In the genomic region with DNA sequence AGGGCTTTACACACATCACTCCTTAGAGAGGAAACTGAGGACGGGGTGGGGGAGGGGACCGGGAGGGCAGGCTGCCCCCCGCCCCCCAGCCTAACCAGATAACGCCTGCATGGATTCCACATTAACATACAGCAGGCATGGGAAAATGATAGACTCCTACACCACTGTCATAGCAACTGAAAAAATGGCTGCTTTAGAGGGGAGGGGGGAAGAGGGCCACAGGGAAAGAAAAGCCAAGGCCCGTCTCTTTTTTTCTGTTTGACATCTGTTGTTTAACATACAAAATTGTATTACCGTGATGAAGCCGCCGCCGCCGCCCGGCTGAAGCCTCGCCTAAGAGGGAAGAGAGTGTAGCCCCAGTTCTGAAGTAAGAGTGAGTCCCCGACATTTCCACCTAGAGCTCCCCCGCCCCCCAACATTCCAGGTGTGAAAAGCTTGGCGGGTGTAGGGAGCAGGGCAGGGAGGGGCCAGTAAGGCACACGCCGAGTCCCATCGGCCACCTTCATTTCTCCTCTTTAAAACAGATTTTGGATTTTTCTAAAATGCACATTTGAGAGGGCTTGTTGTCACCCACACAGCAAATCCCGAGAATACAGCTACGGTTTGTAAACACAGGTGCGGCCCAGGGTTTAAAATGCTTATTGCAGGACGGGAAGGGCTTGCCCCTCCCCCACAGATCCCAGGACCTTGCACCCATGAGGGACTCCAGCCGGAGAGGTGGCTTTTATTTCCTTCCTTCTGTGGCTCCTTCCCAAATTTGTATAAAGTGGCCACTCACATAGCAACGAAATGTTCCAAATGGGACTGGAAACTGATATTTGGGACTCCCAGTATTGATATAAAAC, we compare ENCODE assay signal across 7 mouse cellular contexts.
DNase-seq lines count a peak whose midpoint lies in the region; ATAC-seq and TF ChIP-seq lines count a peak whose summit lies in the region.

No protein-coding gene starts in this region.

- 5% methylated on average over 24 of the region's 24 CpGs for WGBS in thymus, adult 2 months
- 2% methylated on average over 24 of the region's 24 CpGs for WGBS in forebrain, embryonic 16.5 days
- 3% methylated on average over 24 of the region's 24 CpGs for WGBS in liver, postnatal 0 days (ENCODE audit: insufficient replicate concordance)

- intact Hi-C loops in gastrocnemius, postnatal 14 days (cut with DNase I; ENCODE audit: low total_unique reads): no loop called here

- H3K9me3 ChIP-seq in forebrain, embryonic 16.5 days (ENCODE audit: control insufficient read depth, low read length): no peaks in the 10 kb centered on the region
- no peaks in the 10 kb centered on the region for H3K9me3 ChIP-seq in liver, postnatal 0 days (ENCODE audit: low read length)

- H3K4me3 ChIP-seq in thymus, adult 2 months (ENCODE audit: control insufficient read depth, insufficient read depth, low read length): no peak overlapping the region
- H3K4me3 ChIP-seq in forebrain, embryonic 16.5 days (replicated peaks; ENCODE audit: low read length): peak overlapping the region; percentile 16
- peak overlapping the region; percentile 27 for H3K4me3 ChIP-seq in liver, postnatal 0 days (ENCODE audit: low read depth, low read length)

- peaks cover 17% of the 10 kb centered on the region for H3K27me3 ChIP-seq in thymus, adult 2 months (ENCODE audit: control insufficient read depth, insufficient read depth, low read length)
- H3K27me3 ChIP-seq in forebrain, embryonic 16.5 days (replicated peaks; ENCODE audit: control insufficient read depth, insufficient read depth, low read length): peaks cover 28% of the 10 kb centered on the region
- peaks cover 39% of the 10 kb centered on the region for H3K27me3 ChIP-seq in liver, postnatal 0 days (ENCODE audit: insufficient read depth, low read length)

- H3K4me1 ChIP-seq in thymus, adult 2 months (replicated peaks; ENCODE audit: control insufficient read depth, insufficient read depth, low read length): peaks cover 11% of the 10 kb centered on the region
- peaks cover 14% of the 10 kb centered on the region for H3K4me1 ChIP-seq in forebrain, embryonic 16.5 days (replicated peaks; ENCODE audit: control insufficient read depth, insufficient read depth, low read length)
- no peaks in the 10 kb centered on the region for H3K4me1 ChIP-seq in liver, postnatal 0 days (ENCODE audit: insufficient read depth)

- H3K36me3 ChIP-seq in thymus, adult 2 months (ENCODE audit: control insufficient read depth, insufficient read depth, low read length): no peaks in the 10 kb centered on the region
- no peaks in the 10 kb centered on the region for H3K36me3 ChIP-seq in forebrain, embryonic 16.5 days (ENCODE audit: control insufficient read depth, insufficient read depth)
- no peaks in the 10 kb centered on the region for H3K36me3 ChIP-seq in liver, postnatal 0 days (replicated peaks; ENCODE audit: insufficient read depth, low read length)

- H3K27ac ChIP-seq in thymus, adult 2 months (ENCODE audit: control insufficient read depth, insufficient read depth, low read length): no peak overlapping the region
- no peak overlapping the region for H3K27ac ChIP-seq in forebrain, embryonic 16.5 days (ENCODE audit: low read length)
- no peak overlapping the region for H3K27ac ChIP-seq in liver, postnatal 0 days (ENCODE audit: low read depth)

- H3K9ac ChIP-seq in forebrain, embryonic 16.5 days (replicated peaks; ENCODE audit: low read depth, low read length): 0 out of 2 replicates have a peak overlapping the region, but pooled peaks have one; percentile 6
- H3K9ac ChIP-seq in liver, postnatal 0 days (replicated peaks): no peak overlapping the region

- ATAC-seq in forebrain, embryonic 16.5 days: peak; percentile 64
- no peak for ATAC-seq in liver, postnatal 0 days

- H3K4me2 ChIP-seq in forebrain, embryonic 16.5 days (ENCODE audit: low read length): peak overlapping the region; percentile 48
- H3K4me2 ChIP-seq in liver, postnatal 0 days (ENCODE audit: low read depth, low read length): peak overlapping the region; percentile 63

- TF ChIP-seq EP300 in liver, postnatal 0 days (IDR thresholded peaks at IDR 0.05; ENCODE audit: low read depth): no peak

- DNase-seq in thymus, adult 2 months: peak; percentile 9
- DNase-seq in thymus, postnatal 0 days (ENCODE audit: low spot score): no peak
- no peak for DNase-seq in liver, postnatal 0 days
- DNase-seq in layer of hippocampus, adult 11-12 months (ENCODE audit: low spot score): no peak
- DNase-seq in gastrocnemius, postnatal 14 days: no peak
- DNase-seq in adrenal gland, postnatal 25 days: no peak

- no peak for TF ChIP-seq POLR2A in thymus, adult 2 months (IDR thresholded peaks at IDR 0.05; ENCODE audit: control insufficient read depth, extremely low read depth, insufficient read depth, low read length, poor library complexity)

- TF ChIP-seq CTCF in thymus, adult 2 months (IDR thresholded peaks at IDR 0.05; ENCODE audit: borderline replicate concordance, control insufficient read depth, extremely low read depth, insufficient read depth, low read length, poor library complexity): no peak
- TF ChIP-seq CTCF in liver, postnatal 0 days (IDR thresholded peaks at IDR 0.05; ENCODE audit: low read depth): no peak
